Mouse (Mus musculus) neural tube, embryonic 11.5 days (tissue): ENCODE measurements around the gene Map2k2. TPM values are rescaled to one million over a fixed set of nuclear protein-coding genes. Genes with fewer than 3 reads are reported as not detected.
"Not testable (repeated sequence)": the region's sequence is repeated elsewhere in the genome, so short reads cannot be mapped to it uniquely, and the experiment has no call there.

Experiments
- ATAC-seq: fragments of 200-750 bp; cut with Nextera tagmentation; 2 replicates; pipeline ENCODE4 v1.8.0; 2017; ENCODE audit warnings: moderate number of reproducible peaks, mild to moderate bottlenecking, moderate TSS enrichment, moderate library complexity; ENCODE audit not compliant: insufficient read depth, low FRiP score, low TSS enrichment
- DNase-seq: peaks from one replicate; pipeline ENCODE4 v3.0.0-alpha.2; 2015; ENCODE audit warnings: low spot score
- H3K27ac ChIP-seq: fragments of 300-500 bp; sonication (generic); 2 replicates; pipeline ENCODE4 v1.5.1; 2014; ENCODE audit warnings: low read depth, mild to moderate bottlenecking, low read length
- H3K27me3 ChIP-seq: fragments of 300-500 bp; sonication (generic); 2 replicates; pipeline ENCODE4 v1.6.1; 2014; ENCODE audit warnings: mild to moderate bottlenecking, low read length, mixed read lengths; ENCODE audit not compliant: control insufficient read depth, insufficient read depth
- H3K36me3 ChIP-seq: fragments of 300-500 bp; sonication (generic); 2 replicates; pipeline ENCODE4 v1.6.1; 2014; ENCODE audit warnings: mild to moderate bottlenecking, low read length, moderate library complexity, mixed read lengths; ENCODE audit not compliant: control insufficient read depth, insufficient read depth
- H3K4me1 ChIP-seq: fragments of 300-500 bp; sonication (generic); 2 replicates; pipeline ENCODE4 v1.6.1; 2014; ENCODE audit warnings: low read length, mixed read lengths; ENCODE audit not compliant: control insufficient read depth, insufficient read depth
- H3K4me2 ChIP-seq: fragments of 300-500 bp; sonication (generic); 2 replicates; pipeline ENCODE4 v1.6.1; 2014; ENCODE audit warnings: low read depth, mild to moderate bottlenecking, moderate library complexity
- H3K4me3 ChIP-seq: fragments of 300-500 bp; sonication (generic); 2 replicates; pipeline ENCODE4 v1.5.1; 2014; ENCODE audit warnings: low read depth, low read length
- H3K9ac ChIP-seq: fragments of 300-500 bp; sonication (generic); 2 replicates; pipeline ENCODE4 v1.6.1; 2014; ENCODE audit warnings: mild to moderate bottlenecking, low read length
- H3K9me3 ChIP-seq: fragments of 300-500 bp; sonication (generic); 2 replicates; pipeline ENCODE4 v1.6.1; 2016; ENCODE audit warnings: low read length; ENCODE audit not compliant: control insufficient read depth
- WGBS: fragments of 180-500 bp; shearing (Covaris S2); extraction: QIAGEN DNeasy Blood & Tissue Kit; methylation state at CpG from one replicate; pipeline ENCODE4 v1.1.7; 2014; 5-methylcytosine and 5-hydroxymethylcytosine counted together
- polyA plus RNA-seq: library from polyadenylated mRNA; unstranded; fragments of >200 nt; fragmentation: Nextera tagmentation; extraction: Ambion mirVana; gene quantifications from 2 replicates; pipeline ENCODE4 v1.2.1, GENCODE M21; 2014

Gene Map2k2
- polyA plus RNA-seq, 1 experiment from 2014 or later, result 240 TPM

GRCm38 (mm10) chr10:81175345-81175701 is 69.6 kb downstream of the Map2k2 start:
- H3K9me3 ChIP-seq, H3K27me3 ChIP-seq, ATAC-seq: not testable (repeated sequence)
- Histone ChIP-seq H3K27ac (peak overlapping the region; percentile 85; the same call in 1 of the 2 replicates), H3K4me3 (peak overlapping the region; percentile 34; the same call in 1 of the 2 replicates), H3K4me1 (peaks cover 13% of the 10 kb centered on the region), H3K36me3 (peaks cover 26% of the 10 kb centered on the region), H3K9ac (peak overlapping the region; percentile 74), H3K4me2 (peak overlapping the region; percentile 63)
- DNase-seq, result peak; percentile 50
- 16% methylated on average over 4 of the region's 4 CpGs for WGBS

DNA sequence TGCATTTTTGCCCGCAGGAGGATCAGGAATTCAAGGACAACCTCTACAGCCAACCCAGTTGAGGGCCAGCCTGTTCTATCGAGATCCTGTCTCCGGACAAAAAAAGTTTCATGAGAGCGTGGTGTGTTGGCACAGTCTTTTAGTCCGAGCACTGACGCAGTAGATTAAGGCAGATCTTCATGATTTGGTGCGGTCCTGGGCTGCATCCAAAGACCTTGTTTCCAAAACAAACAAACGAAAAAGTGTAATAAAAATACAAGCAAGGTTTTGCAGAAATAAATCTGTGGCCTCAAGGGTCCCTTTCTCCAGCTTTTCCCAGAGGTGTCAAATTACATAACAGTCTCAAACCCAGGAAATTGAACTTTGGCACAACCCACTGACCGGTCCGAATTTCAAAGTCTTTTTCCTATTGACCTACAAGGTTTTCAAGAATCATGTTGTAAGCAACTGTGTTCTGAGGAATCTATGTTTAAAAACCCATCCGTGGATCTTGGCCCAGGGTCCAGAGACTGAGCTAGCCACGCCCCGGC is 70.3 kb downstream of the Map2k2 start:
- WGBS, result 8% methylated on average over 13 of the region's 13 CpGs
- Histone ChIP-seq H3K9me3 (no peaks in the 10 kb centered on the region), H3K9ac (no peak overlapping the region), H3K36me3 (peaks cover 32% of the 10 kb centered on the region), H3K4me3 (peak overlapping the region; percentile 100), H3K27ac (peak overlapping the region; percentile 85), H3K27me3 (no peaks in the 10 kb centered on the region), H3K4me2 (peak overlapping the region; percentile 39), H3K4me1 (peaks cover 13% of the 10 kb centered on the region)
- ATAC-seq (no peak), DNase-seq (no peak)

DNA sequence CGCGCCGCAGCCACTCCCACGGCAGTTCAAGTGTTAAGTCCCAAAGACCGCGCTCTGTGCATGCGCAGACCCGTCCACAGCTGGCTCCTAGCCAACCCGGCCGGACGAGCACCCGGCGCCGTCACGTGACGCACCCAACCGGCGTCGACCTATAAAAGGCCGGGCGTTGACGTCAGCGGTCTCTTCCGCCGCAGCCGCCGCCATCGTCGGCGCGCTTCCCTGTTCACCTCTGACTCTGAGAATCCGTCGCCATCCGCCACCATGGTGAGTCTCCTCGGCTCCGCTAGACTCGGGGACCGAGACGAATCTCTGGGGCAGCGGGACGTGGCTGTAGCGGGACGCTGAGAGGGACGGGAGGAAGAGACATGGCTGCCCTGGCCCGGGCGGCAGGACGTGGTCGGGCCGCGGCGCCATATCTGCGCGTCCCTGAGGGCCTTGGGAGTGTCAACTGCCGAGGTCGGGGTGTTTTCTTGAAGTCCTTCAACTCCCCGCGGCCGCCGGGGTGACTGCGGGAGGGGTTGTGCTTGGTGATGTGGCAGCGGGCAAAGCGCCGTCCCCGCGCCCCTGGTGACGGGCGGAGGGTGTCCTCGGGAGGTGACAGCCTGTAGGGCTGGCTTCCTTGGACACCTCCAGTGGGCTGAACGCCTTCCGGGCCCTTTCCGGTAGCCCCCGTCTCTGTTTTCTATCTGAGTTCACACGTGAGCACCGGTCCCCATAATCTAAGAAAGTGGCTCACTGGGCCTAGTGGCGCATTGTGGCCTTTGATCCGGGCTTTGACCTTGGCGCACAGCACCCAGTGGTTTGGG is 71.0 kb downstream of the Map2k2 start, which contains the start of gene Eef2:
Gene Eef2 (plus strand): TSS at position 166 of the 806 bp plus-strand sequence.
- H3K36me3 ChIP-seq, result peaks cover 38% of the 10 kb centered on the region
- under 1% methylated on average over 76 of the region's 77 CpGs for WGBS
- H3K9me3 ChIP-seq, result no peaks in the 10 kb centered on the region
- no peaks in the 10 kb centered on the region for H3K27me3 ChIP-seq
- peak within 1 kb of the TSS; percentile 100 for H3K4me3 ChIP-seq
- DNase-seq (peak; percentile 99), ATAC-seq (peak; percentile 76)
- H3K4me2 ChIP-seq, result peak within 1 kb of the TSS; percentile 99
- peaks cover 13% of the 10 kb centered on the region for H3K4me1 ChIP-seq
- H3K9ac ChIP-seq, result peak within 1 kb of the TSS; percentile 99
- peak within 1 kb of the TSS; percentile 85 for H3K27ac ChIP-seq

DNA sequence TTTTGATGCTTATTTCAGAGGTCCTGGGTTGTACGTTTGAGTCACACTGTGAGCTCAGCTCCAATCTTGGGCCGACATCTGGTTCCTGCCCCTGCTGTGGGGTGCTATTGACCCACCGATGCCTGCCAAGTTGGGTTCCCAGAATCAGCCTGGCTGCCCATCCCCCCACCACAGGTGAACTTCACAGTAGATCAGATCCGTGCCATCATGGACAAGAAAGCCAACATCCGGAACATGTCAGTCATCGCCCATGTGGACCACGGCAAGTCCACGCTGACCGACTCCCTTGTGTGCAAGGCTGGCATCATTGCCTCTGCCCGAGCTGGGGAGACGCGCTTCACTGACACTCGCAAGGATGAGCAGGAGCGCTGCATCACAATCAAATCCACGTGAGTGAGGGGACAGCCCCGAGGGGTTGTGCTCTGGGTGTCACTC is 71.8 kb downstream of the Map2k2 start:
- DNase-seq (no peak), ATAC-seq (no peak)
- Histone ChIP-seq H3K4me2 (peak overlapping the region; percentile 99), H3K4me1 (peaks cover 13% of the 10 kb centered on the region), H3K27ac (peak overlapping the region; percentile 84; the same call in 1 of the 2 replicates), H3K36me3 (peaks cover 42% of the 10 kb centered on the region), H3K9ac (peak overlapping the region; percentile 99), H3K4me3 (peak overlapping the region; percentile 100), H3K27me3 (no peaks in the 10 kb centered on the region), H3K9me3 (no peaks in the 10 kb centered on the region)
- WGBS, result 15% methylated on average over 16 of the region's 16 CpGs

GRCm38 (mm10) chr10:81177958-81178712 is 72.4 kb downstream of the Map2k2 start:
- no peak overlapping the region for H3K27ac ChIP-seq
- H3K4me3 ChIP-seq, result peak overlapping the region; percentile 100
- no peaks in the 10 kb centered on the region for H3K27me3 ChIP-seq
- no peaks in the 10 kb centered on the region for H3K9me3 ChIP-seq
- H3K9ac ChIP-seq, result peak overlapping the region; percentile 99
- H3K4me1 ChIP-seq, result peaks cover 13% of the 10 kb centered on the region
- DNase-seq, result no peak
- peaks cover 42% of the 10 kb centered on the region for H3K36me3 ChIP-seq
- 70% methylated on average over 14 of the region's 14 CpGs for WGBS
- ATAC-seq, result no peak
- H3K4me2 ChIP-seq, result peak overlapping the region; percentile 99

- H3K4me2 ChIP-seq, result no peak overlapping the region
- 94% methylated on average over 11 of the region's 11 CpGs for whole genome bisulfite sequencing
- no peak overlapping the region; the same call in 1 of the 2 replicates for H3K4me3 ChIP-seq
- peaks cover 42% of the 10 kb centered on the region for H3K36me3 ChIP-seq
- no peak overlapping the region for H3K27ac ChIP-seq
- H3K4me1 ChIP-seq, result peaks cover 15% of the 10 kb centered on the region
- no peaks in the 10 kb centered on the region for H3K9me3 ChIP-seq
- no peak overlapping the region for H3K9ac ChIP-seq
- ATAC-seq (no peak), DNase-seq (no peak)
- no peaks in the 10 kb centered on the region for H3K27me3 ChIP-seq
These were observed 73.2 kb downstream of the Map2k2 start for GRCm38 (mm10) chr10:81178927-81179326.

DNA sequence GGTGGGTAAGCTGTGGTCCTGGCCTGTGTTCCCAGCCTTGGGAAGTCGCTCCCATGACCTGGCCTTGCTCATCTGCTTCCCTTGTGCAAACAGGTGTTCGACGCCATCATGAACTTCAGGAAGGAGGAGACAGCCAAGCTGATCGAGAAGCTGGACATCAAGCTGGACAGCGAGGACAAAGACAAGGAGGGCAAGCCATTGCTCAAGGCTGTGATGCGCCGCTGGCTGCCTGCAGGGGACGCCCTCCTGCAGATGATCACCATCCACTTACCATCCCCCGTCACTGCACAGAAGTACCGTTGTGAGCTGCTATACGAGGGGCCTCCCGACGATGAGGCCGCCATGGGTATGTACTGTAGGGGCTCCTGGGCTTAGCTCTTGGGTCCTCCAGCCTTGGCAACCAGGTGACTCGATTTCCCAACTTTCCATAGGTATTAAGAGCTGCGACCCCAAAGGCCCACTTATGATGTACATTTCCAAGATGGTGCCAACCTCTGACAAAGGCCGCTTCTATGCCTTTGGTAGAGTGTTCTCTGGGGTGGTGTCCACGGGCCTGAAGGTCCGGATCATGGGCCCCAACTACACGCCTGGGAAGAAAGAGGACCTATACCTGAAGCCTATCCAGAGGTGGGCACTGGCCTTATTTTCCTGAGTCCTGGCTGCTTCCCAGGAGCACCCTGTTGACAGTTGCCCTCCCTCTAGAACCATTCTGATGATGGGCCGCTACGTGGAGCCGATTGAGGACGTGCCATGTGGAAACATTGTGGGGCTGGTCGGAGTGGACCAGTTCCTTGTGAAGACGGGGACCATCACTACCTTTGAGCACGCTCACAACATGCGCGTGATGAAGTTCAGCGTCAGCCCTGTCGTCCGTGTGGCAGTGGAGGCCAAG is 74.0 kb downstream of the Map2k2 start:
- 92% methylated on average over 32 of the region's 32 CpGs for WGBS
- Histone ChIP-seq H3K27ac (no peak overlapping the region), H3K9me3 (no peaks in the 10 kb centered on the region), H3K4me1 (peaks cover 15% of the 10 kb centered on the region), H3K9ac (no peak overlapping the region), H3K36me3 (peaks cover 42% of the 10 kb centered on the region), H3K4me2 (no peak overlapping the region), H3K4me3 (no peak overlapping the region), H3K27me3 (no peaks in the 10 kb centered on the region)
- no peak for DNase-seq
- ATAC-seq, result no peak

DNA sequence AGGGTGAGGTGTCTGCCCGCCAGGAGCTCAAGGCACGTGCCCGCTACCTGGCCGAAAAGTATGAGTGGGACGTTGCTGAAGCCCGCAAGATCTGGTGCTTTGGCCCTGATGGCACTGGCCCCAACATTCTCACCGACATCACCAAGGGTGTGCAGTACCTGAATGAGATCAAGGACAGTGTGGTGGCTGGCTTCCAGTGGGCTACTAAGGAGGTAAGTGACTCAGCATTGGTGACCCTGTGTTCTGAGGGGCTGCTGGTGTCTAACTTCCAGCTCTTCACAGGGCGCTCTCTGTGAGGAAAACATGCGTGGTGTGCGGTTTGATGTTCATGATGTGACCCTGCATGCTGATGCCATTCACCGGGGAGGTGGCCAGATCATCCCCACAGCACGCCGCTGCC is 75.2 kb downstream of the Map2k2 start:
- peaks cover 11% of the 10 kb centered on the region for H3K4me1 ChIP-seq
- WGBS, result 92% methylated on average over 13 of the region's 13 CpGs
- no peak overlapping the region for H3K9ac ChIP-seq
- H3K27ac ChIP-seq, result no peak overlapping the region
- no peak overlapping the region for H3K4me3 ChIP-seq
- peaks cover 44% of the 10 kb centered on the region for H3K36me3 ChIP-seq
- ATAC-seq (no peak), DNase-seq (no peak)
- H3K4me2 ChIP-seq, result no peak overlapping the region
- no peaks in the 10 kb centered on the region for H3K27me3 ChIP-seq
- H3K9me3 ChIP-seq, result no peaks in the 10 kb centered on the region
